Mouse (Mus musculus) small intestine, adult 2 months (tissue): Measurements from ENCODE around the gene Rtn2.

Experiments used
- CTCF ChIP-seq: fragments of 200-500 bp; IDR thresholded peaks from 2 replicates; pipeline ENCODE4 v1.5.1; 2012; ENCODE audit warnings: low read depth, mild to moderate bottlenecking, control low read depth, inconsistent platforms, low read length, moderate library complexity, mixed read lengths; ENCODE audit not compliant: insufficient replicate concordance, insufficient read length; ENCODE audit errors: extremely low read depth
- POLR2A ChIP-seq: fragments of 200-500 bp; IDR thresholded peaks from 2 replicates; pipeline ENCODE4 v1.6.1; 2012; ENCODE audit warnings: low read depth, mild to moderate bottlenecking, control low read depth, inconsistent platforms, low read length, moderate library complexity

- TF ChIP-seq POLR2A, result no peak
- no peak for TF ChIP-seq CTCF
These were observed 54.7 kb downstream of the Rtn2 start for GRCm38 (mm10) chr7:19337122-19337521.
